Mouse (Mus musculus): ENCODE data around the gene Vmn1r100. TPM values are rescaled to one million over a fixed set of nuclear protein-coding genes. Genes with fewer than 3 reads are reported as not detected.

Vmn1r100 gene
- not detected for polyA plus RNA-seq (2015; fragmentation: Illumina TruSeq; extraction: RNeasy Lipid Tissue Mini Kit (QIAGEN cat#74804); ENCODE audit: insufficient read depth, low read depth, low replicate concordance)

GRCm38 (mm10) chr7:20417642-20418041, at the start of gene Vmn1r100:
Gene Vmn1r100, plus strand, starts transcription at chr7:20417942.

GRCm38 (mm10) chr7:20375310-20375709, 42.4 kb upstream of the Vmn1r100 start, which contains the start of gene Gm5728:
Gene Gm5728, minus strand, starts transcription at chr7:20375410.

GRCm38 (mm10) chr7:20442493-20442892, 24.8 kb downstream of the Vmn1r100 start, which contains the start of gene Vmn1r101:
Gene Vmn1r101, minus strand, starts transcription at chr7:20442593.

Other genes starting within 250 kb of the Vmn1r100 start
- gene Vmn1r94, start 249.6 kb upstream of the Vmn1r100 start, polyA plus RNA-seq (2015; fragmentation: Illumina TruSeq; extraction: RNeasy Lipid Tissue Mini Kit (QIAGEN cat#74804); ENCODE audit: insufficient read depth, low read depth, low replicate concordance), result not detected
- gene Vmn1r95, start 224.2 kb upstream of the Vmn1r100 start, polyA plus RNA-seq (2015; fragmentation: Illumina TruSeq; extraction: RNeasy Lipid Tissue Mini Kit (QIAGEN cat#74804); ENCODE audit: insufficient read depth, low read depth, low replicate concordance), result not detected
- gene Gm6164, start 212.3 kb upstream of the Vmn1r100 start, polyA plus RNA-seq (2015; fragmentation: Illumina TruSeq; extraction: RNeasy Lipid Tissue Mini Kit (QIAGEN cat#74804); ENCODE audit: insufficient read depth, low read depth, low replicate concordance), result not detected
- not detected for gene Gm4498, start 184.1 kb upstream of the Vmn1r100 start, polyA plus RNA-seq (2015; fragmentation: Illumina TruSeq; extraction: RNeasy Lipid Tissue Mini Kit (QIAGEN cat#74804); ENCODE audit: insufficient read depth, low read depth, low replicate concordance)
- not detected for gene Gm5890, start 155.1 kb upstream of the Vmn1r100 start, polyA plus RNA-seq (2015; fragmentation: Illumina TruSeq; extraction: RNeasy Lipid Tissue Mini Kit (QIAGEN cat#74804); ENCODE audit: insufficient read depth, low read depth, low replicate concordance)
- gene Gm4133, start 83.9 kb upstream of the Vmn1r100 start, polyA plus RNA-seq (2015; fragmentation: Illumina TruSeq; extraction: RNeasy Lipid Tissue Mini Kit (QIAGEN cat#74804); ENCODE audit: insufficient read depth, low read depth, low replicate concordance), result not detected
- not detected for gene Gm5728, start 42.5 kb upstream of the Vmn1r100 start, polyA plus RNA-seq (2015; fragmentation: Illumina TruSeq; extraction: RNeasy Lipid Tissue Mini Kit (QIAGEN cat#74804); ENCODE audit: insufficient read depth, low read depth, low replicate concordance)
- gene Vmn1r101, start 24.7 kb downstream of the Vmn1r100 start, polyA plus RNA-seq (2015; fragmentation: Illumina TruSeq; extraction: RNeasy Lipid Tissue Mini Kit (QIAGEN cat#74804); ENCODE audit: insufficient read depth, low read depth, low replicate concordance), result not detected
- not detected for gene Gm10670, start 57.0 kb downstream of the Vmn1r100 start, polyA plus RNA-seq (2015; fragmentation: Illumina TruSeq; extraction: RNeasy Lipid Tissue Mini Kit (QIAGEN cat#74804); ENCODE audit: insufficient read depth, low read depth, low replicate concordance)
- not detected for gene Vmn1r103, start 92.6 kb downstream of the Vmn1r100 start, polyA plus RNA-seq (2015; fragmentation: Illumina TruSeq; extraction: RNeasy Lipid Tissue Mini Kit (QIAGEN cat#74804); ENCODE audit: insufficient read depth, low read depth, low replicate concordance)
- gene Vmn1r104, start 115.9 kb downstream of the Vmn1r100 start, polyA plus RNA-seq (2015; fragmentation: Illumina TruSeq; extraction: RNeasy Lipid Tissue Mini Kit (QIAGEN cat#74804); ENCODE audit: insufficient read depth, low read depth, low replicate concordance), result not detected
- gene Gm5726, start 127.8 kb downstream of the Vmn1r100 start, polyA plus RNA-seq (2015; fragmentation: Illumina TruSeq; extraction: RNeasy Lipid Tissue Mini Kit (QIAGEN cat#74804); ENCODE audit: insufficient read depth, low read depth, low replicate concordance), result not detected
- not detected for gene Gm4141, start 158.3 kb downstream of the Vmn1r100 start, polyA plus RNA-seq (2015; fragmentation: Illumina TruSeq; extraction: RNeasy Lipid Tissue Mini Kit (QIAGEN cat#74804); ENCODE audit: insufficient read depth, low read depth, low replicate concordance)
- not detected for gene Gm4513, start 181.1 kb downstream of the Vmn1r100 start, polyA plus RNA-seq (2015; fragmentation: Illumina TruSeq; extraction: RNeasy Lipid Tissue Mini Kit (QIAGEN cat#74804); ENCODE audit: insufficient read depth, low read depth, low replicate concordance)

Data from pancreas, adult 10 weeks (tissue).